Mouse (Mus musculus): ENCODE measurements around the gene Sorl1.

- TF ChIP-seq CTCF (IDR thresholded peaks at IDR 0.05; ENCODE audit: low read depth) (no peak), EP300 (optimal IDR thresholded peaks at IDR 0.05) (no peak)
Observed at GRCm38 (mm10) chr9:42106305-42106704, 17.8 kb downstream of the Sorl1 start.

Measured in stomach, postnatal 0 days (tissue).